Mouse (Mus musculus): Measurements from ENCODE around the gene Brs3. TPM values are rescaled to one million over a fixed set of nuclear protein-coding genes. Genes with fewer than 3 reads are reported as not detected.

The Brs3 gene
- polyA plus RNA-seq, 1 experiment from 2014 or later, result 0.41 TPM

Other genes with a start within 250 kb of the Brs3 start
- 0.40 and 0.51 TPM in 2 replicates for gene Map7d3, start 220.7 kb upstream of the Brs3 start, polyA plus RNA-seq (2015; fragmentation: Nextera tagmentation; extraction: Ambion mirVana)
- not detected in 2 replicates for gene Adgrg4, start 172.9 kb upstream of the Brs3 start, polyA plus RNA-seq (2015; fragmentation: Nextera tagmentation; extraction: Ambion mirVana)
- gene Htatsf1, start 10.5 kb downstream of the Brs3 start, polyA plus RNA-seq (2015; fragmentation: Nextera tagmentation; extraction: Ambion mirVana), result 80.7 and 86.0 TPM in 2 replicates
- not detected in 2 replicates for gene Vgll1, start 45.0 kb downstream of the Brs3 start, polyA plus RNA-seq (2015; fragmentation: Nextera tagmentation; extraction: Ambion mirVana)
- gene Cd40lg, start 169.1 kb downstream of the Brs3 start, polyA plus RNA-seq (2015; fragmentation: Nextera tagmentation; extraction: Ambion mirVana), result 0.13 TPM in 1 of 2 replicates, not detected in the other